Mouse (Mus musculus): ENCODE measurements at regions not wholly inside any gene's neighbourhood (a gene's known extent, or its start where the extent isn't known, plus 50 kb on each side); places are given as distances from the start of the nearest gene placed in this dataset.

DNA sequence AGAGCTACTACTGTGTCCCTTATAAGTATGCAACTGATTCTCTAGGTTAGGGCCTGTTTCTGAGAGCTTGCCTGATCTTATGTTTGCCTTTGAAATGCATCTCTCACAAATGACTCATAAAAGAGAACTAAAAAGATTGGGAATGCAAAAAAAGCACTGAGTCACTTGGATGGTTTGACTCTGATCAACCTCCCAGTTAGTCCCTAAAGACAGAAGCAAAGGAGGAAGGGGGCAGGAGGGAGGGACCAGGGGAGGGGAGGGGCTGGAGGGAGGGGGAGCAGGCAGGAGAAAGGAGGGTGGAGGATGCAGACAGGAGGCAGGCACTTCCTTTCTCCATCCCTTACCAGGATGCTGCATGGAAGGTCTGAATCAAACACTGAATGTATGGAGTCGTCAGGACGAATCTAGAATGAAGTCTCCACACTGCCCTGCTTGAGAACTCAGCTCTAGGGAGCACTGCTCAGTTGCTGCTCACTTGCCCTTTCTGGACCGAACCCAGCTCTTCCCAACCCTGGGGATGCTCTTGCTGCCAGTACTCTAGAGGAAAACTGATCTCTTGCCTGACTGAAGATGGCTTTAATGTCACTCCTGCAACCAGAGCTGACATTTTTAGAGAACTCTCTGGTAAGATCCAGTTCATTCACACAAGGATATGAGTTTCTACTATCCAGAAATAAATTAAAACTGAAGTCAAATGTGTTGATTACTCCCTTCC lies 201.7 kb downstream of the Hlx start:
- Histone ChIP-seq H3K27ac (ENCODE audit: insufficient read depth, low read length) (no peak overlapping the region), H3K9ac (ENCODE audit: low read depth, poor library complexity, severe bottlenecking) (no peak overlapping the region), H3K36me3 (ENCODE audit: control insufficient read depth, insufficient read depth, low read length, poor library complexity, severe bottlenecking) (no peaks in the 10 kb centered on the region), H3K9me3 (replicated peaks; ENCODE audit: control insufficient read depth, insufficient read depth, low read length, poor library complexity, severe bottlenecking) (no peaks in the 10 kb centered on the region), H3K4me3 (ENCODE audit: low read depth, low read length) (no peak overlapping the region), H3K27me3 (ENCODE audit: control insufficient read depth, insufficient read depth, low read length, poor library complexity, severe bottlenecking) (no peaks in the 10 kb centered on the region), H3K4me1 (ENCODE audit: control insufficient read depth, insufficient read depth, low read length) (no peaks in the 10 kb centered on the region)
- no peak for TF ChIP-seq CTCF (IDR thresholded peaks at IDR 0.05; ENCODE audit: low read depth, low read length)
- TF ChIP-seq POLR2A (IDR thresholded peaks at IDR 0.05; ENCODE audit: insufficient read depth, low read length) = no peak
- no peak for TF ChIP-seq EP300 (IDR thresholded peaks at IDR 0.05; ENCODE audit: insufficient read depth, low read depth, low read length)

GRCm38 (mm10) chr1:184525740-184526139 lies 206.7 kb downstream of the Hlx start:
- Histone ChIP-seq H3K36me3 (ENCODE audit: control insufficient read depth, insufficient read depth, low read length, poor library complexity, severe bottlenecking) (no peaks in the 10 kb centered on the region), H3K4me3 (ENCODE audit: low read depth, low read length) (no peak overlapping the region), H3K9ac (ENCODE audit: low read depth, poor library complexity, severe bottlenecking) (no peak overlapping the region), H3K27ac (ENCODE audit: insufficient read depth, low read length) (no peak overlapping the region), H3K27me3 (ENCODE audit: control insufficient read depth, insufficient read depth, low read length, poor library complexity, severe bottlenecking) (no peaks in the 10 kb centered on the region), H3K4me1 (ENCODE audit: control insufficient read depth, insufficient read depth, low read length) (no peaks in the 10 kb centered on the region), H3K9me3 (replicated peaks; ENCODE audit: control insufficient read depth, insufficient read depth, low read length, poor library complexity, severe bottlenecking) (no peaks in the 10 kb centered on the region)
- no peak for TF ChIP-seq EP300 (IDR thresholded peaks at IDR 0.05; ENCODE audit: insufficient read depth, low read depth, low read length)
- no peak for TF ChIP-seq CTCF (IDR thresholded peaks at IDR 0.05; ENCODE audit: low read depth, low read length)
- no peak for TF ChIP-seq POLR2A (IDR thresholded peaks at IDR 0.05; ENCODE audit: insufficient read depth, low read length)

DNA sequence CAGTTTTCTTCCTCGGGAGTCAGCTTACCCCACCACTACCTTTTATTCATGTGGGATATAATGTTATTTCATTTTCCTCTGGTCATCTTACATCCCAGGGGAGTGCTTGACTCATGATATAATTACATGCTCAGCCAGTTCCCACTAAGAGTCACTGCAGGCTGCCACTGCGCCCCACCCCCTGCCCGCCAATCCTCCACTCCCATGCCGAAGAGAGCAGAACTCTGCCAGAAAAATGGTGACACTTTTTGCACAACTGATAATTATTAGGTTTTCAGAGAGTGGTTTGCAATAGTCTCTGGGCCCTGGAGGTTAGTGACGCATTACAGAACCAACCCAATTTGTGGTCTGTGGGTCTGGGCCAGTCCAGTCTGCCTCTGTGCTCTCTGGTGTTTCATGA lies 212.9 kb downstream of the Hlx start:
- Histone ChIP-seq H3K27ac (ENCODE audit: insufficient read depth, low read length) (no peak overlapping the region), H3K9me3 (replicated peaks; ENCODE audit: control insufficient read depth, insufficient read depth, low read length, poor library complexity, severe bottlenecking) (no peaks in the 10 kb centered on the region), H3K4me1 (ENCODE audit: control insufficient read depth, insufficient read depth, low read length) (no peaks in the 10 kb centered on the region), H3K4me3 (ENCODE audit: low read depth, low read length) (no peak overlapping the region), H3K27me3 (ENCODE audit: control insufficient read depth, insufficient read depth, low read length, poor library complexity, severe bottlenecking) (no peaks in the 10 kb centered on the region; the same call in 1 of the 2 replicates), H3K36me3 (ENCODE audit: control insufficient read depth, insufficient read depth, low read length, poor library complexity, severe bottlenecking) (no peaks in the 10 kb centered on the region), H3K9ac (ENCODE audit: low read depth, poor library complexity, severe bottlenecking) (no peak overlapping the region)
- TF ChIP-seq POLR2A (IDR thresholded peaks at IDR 0.05; ENCODE audit: insufficient read depth, low read length) (no peak), EP300 (IDR thresholded peaks at IDR 0.05; ENCODE audit: insufficient read depth, low read depth, low read length) (no peak)

DNA sequence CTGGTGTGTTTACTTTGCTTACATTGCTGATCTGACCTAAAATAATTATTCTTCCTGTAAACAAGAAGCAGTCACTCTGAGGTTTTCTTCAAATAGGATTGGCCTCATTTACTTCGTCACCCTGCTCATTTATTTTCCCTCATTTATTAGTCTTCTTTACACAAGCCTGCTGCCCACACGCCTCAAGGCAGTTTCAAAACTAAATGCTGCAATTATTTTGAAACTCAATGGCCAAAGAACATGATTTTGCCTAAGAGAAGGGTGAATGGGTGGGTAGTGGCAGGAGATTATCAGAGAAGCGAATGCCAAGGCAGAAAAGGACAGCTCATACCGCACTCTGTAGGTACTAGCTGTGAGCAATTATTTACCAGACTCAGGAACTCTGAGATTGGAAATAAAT lies 227.8 kb downstream of the Hlx start:
- Histone ChIP-seq H3K36me3 (ENCODE audit: control insufficient read depth, insufficient read depth, low read length, poor library complexity, severe bottlenecking) (no peaks in the 10 kb centered on the region), H3K4me3 (ENCODE audit: low read depth, low read length) (no peak overlapping the region), H3K9me3 (replicated peaks; ENCODE audit: control insufficient read depth, insufficient read depth, low read length, poor library complexity, severe bottlenecking) (no peaks in the 10 kb centered on the region), H3K9ac (ENCODE audit: low read depth, poor library complexity, severe bottlenecking) (no peak overlapping the region), H3K4me1 (ENCODE audit: control insufficient read depth, insufficient read depth, low read length) (no peaks in the 10 kb centered on the region), H3K27me3 (ENCODE audit: control insufficient read depth, insufficient read depth, low read length, poor library complexity, severe bottlenecking) (no peaks in the 10 kb centered on the region), H3K27ac (ENCODE audit: insufficient read depth, low read length) (no peak overlapping the region)
- no peak for TF ChIP-seq POLR2A (IDR thresholded peaks at IDR 0.05; ENCODE audit: insufficient read depth, low read length)

- TF ChIP-seq CTCF (IDR thresholded peaks at IDR 0.05; ENCODE audit: low read depth, low read length) = no peak
- TF ChIP-seq POLR2A (IDR thresholded peaks at IDR 0.05; ENCODE audit: insufficient read depth, low read length) = no peak
- TF ChIP-seq EP300 (IDR thresholded peaks at IDR 0.05; ENCODE audit: insufficient read depth, low read depth, low read length) = no peak
Observed at GRCm38 (mm10) chr1:184503827-184504355, 228.5 kb downstream of the Hlx start.

DNA sequence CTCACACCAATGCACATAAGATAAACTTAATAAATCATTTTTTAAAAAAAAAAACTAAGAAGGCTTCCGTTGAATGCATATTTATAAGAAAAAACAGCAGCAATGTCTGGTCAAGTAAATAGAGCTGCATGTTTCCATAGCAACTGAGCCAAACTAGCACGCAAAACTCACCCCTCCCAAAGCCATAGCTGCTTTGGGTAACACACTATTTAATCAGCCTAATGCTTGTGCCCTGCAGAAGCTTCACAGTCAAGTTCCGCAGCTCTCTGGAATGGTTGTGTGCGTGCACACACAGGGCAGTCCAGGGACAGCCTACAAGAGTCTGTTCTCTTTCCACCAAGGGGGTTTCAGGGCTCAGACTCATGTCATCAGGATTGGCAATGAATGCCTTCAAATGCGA lies 231.7 kb downstream of the Hlx start:
- Histone ChIP-seq H3K4me3 (ENCODE audit: low read depth, low read length) (no peak overlapping the region), H3K36me3 (ENCODE audit: control insufficient read depth, insufficient read depth, low read length, poor library complexity, severe bottlenecking) (no peaks in the 10 kb centered on the region), H3K27me3 (ENCODE audit: control insufficient read depth, insufficient read depth, low read length, poor library complexity, severe bottlenecking) (no peaks in the 10 kb centered on the region), H3K27ac (ENCODE audit: insufficient read depth, low read length) (no peak overlapping the region), H3K9me3 (replicated peaks; ENCODE audit: control insufficient read depth, insufficient read depth, low read length, poor library complexity, severe bottlenecking) (peaks cover 4% of the 10 kb centered on the region; the same call in 1 of the 2 replicates), H3K4me1 (ENCODE audit: control insufficient read depth, insufficient read depth, low read length) (no peaks in the 10 kb centered on the region), H3K9ac (ENCODE audit: low read depth, poor library complexity, severe bottlenecking) (no peak overlapping the region)
- TF ChIP-seq EP300 (IDR thresholded peaks at IDR 0.05; ENCODE audit: insufficient read depth, low read depth, low read length) (no peak), CTCF (IDR thresholded peaks at IDR 0.05; ENCODE audit: low read depth, low read length) (no peak), POLR2A (IDR thresholded peaks at IDR 0.05; ENCODE audit: insufficient read depth, low read length) (no peak)

More at GRCm38 (mm10) chr1:184503827-184504355, 228.5 kb downstream of the Hlx start:
- Histone ChIP-seq H3K36me3 (ENCODE audit: control insufficient read depth, insufficient read depth, low read length, poor library complexity, severe bottlenecking) (no peaks in the 10 kb centered on the region), H3K4me3 (ENCODE audit: low read depth, low read length) (no peak overlapping the region), H3K9me3 (replicated peaks; ENCODE audit: control insufficient read depth, insufficient read depth, low read length, poor library complexity, severe bottlenecking) (no peaks in the 10 kb centered on the region), H3K4me1 (ENCODE audit: control insufficient read depth, insufficient read depth, low read length) (no peaks in the 10 kb centered on the region), H3K9ac (ENCODE audit: low read depth, poor library complexity, severe bottlenecking) (no peak overlapping the region), H3K27ac (ENCODE audit: insufficient read depth, low read length) (no peak overlapping the region), H3K27me3 (ENCODE audit: control insufficient read depth, insufficient read depth, low read length, poor library complexity, severe bottlenecking) (no peaks in the 10 kb centered on the region)

All from ES-Bruce4 (cell line).